Mouse (Mus musculus) embryonic facial prominence, embryonic 15.5 days (tissue): ENCODE measurements around the gene Hes6. TPM values are rescaled to one million over a fixed set of nuclear protein-coding genes. Genes with fewer than 3 reads are reported as not detected.

Experiments
- ATAC-seq: fragments of 200-750 bp; cut with Nextera tagmentation; 2 replicates; pipeline ENCODE4 v1.8.0; 2017; ENCODE audit warnings: low read depth, moderate TSS enrichment; ENCODE audit not compliant: insufficient number of reproducible peaks, low FRiP score, low TSS enrichment
- H3K27ac ChIP-seq: fragments of 300-500 bp; sonication (generic); replicated peaks from 2 replicates; pipeline ENCODE4 v1.5.1; 2015; ENCODE audit warnings: mild to moderate bottlenecking, inconsistent platforms
- H3K27me3 ChIP-seq: fragments of 300-500 bp; sonication (generic); 2 replicates; pipeline ENCODE4 v1.6.1; 2015; ENCODE audit warnings: inconsistent platforms
- H3K36me3 ChIP-seq: fragments of 300-500 bp; sonication (generic); 2 replicates; pipeline ENCODE4 v1.6.1; 2015; ENCODE audit warnings: mild to moderate bottlenecking, inconsistent platforms
- H3K4me1 ChIP-seq: fragments of 300-500 bp; sonication (generic); 2 replicates; pipeline ENCODE4 v1.6.1; 2015; ENCODE audit warnings: inconsistent platforms
- H3K4me2 ChIP-seq: fragments of 300-500 bp; sonication (generic); replicated peaks from 2 replicates; pipeline ENCODE4 v1.6.1; 2015; ENCODE audit warnings: mild to moderate bottlenecking, inconsistent platforms
- H3K4me3 ChIP-seq: fragments of 300-500 bp; sonication (generic); replicated peaks from 2 replicates; pipeline ENCODE4 v1.5.1; 2015; ENCODE audit warnings: mild to moderate bottlenecking, inconsistent platforms
- H3K9ac ChIP-seq: fragments of 300-500 bp; sonication (generic); 2 replicates; pipeline ENCODE4 v1.6.1; 2015; ENCODE audit warnings: inconsistent platforms
- H3K9me3 ChIP-seq: fragments of 300-500 bp; sonication (generic); replicated peaks from 2 replicates; pipeline ENCODE4 v1.6.1; 2016; ENCODE audit warnings: inconsistent platforms
- WGBS: fragments of 180-500 bp; shearing (Covaris S2); methylation state at CpG from one replicate; pipeline ENCODE4 v1.1.7; 2015; 5-methylcytosine and 5-hydroxymethylcytosine counted together
- polyA plus RNA-seq: library from polyadenylated mRNA; unstranded; fragments of >200 nt; fragmentation: Nextera tagmentation; extraction: Ambion mirVana; gene quantifications from 2 replicates; pipeline ENCODE4 v1.2.1, GENCODE M21; 2015

Gene Hes6
- polyA plus RNA-seq, 1 experiment from 2014 or later = 144 TPM

GRCm38 (mm10) chr1:91439776-91440175, 25.9 kb upstream of the Hes6 start:
- Histone ChIP-seq H3K27me3 (no peaks in the 10 kb centered on the region), H3K4me1 (peaks cover 27% of the 10 kb centered on the region), H3K27ac (no peak overlapping the region), H3K36me3 (peaks cover 23% of the 10 kb centered on the region), H3K9me3 (no peaks in the 10 kb centered on the region), H3K4me2 (no peak overlapping the region), H3K4me3 (no peak overlapping the region), H3K9ac (no peak overlapping the region)
- WGBS = 85% methylated on average over 8 of the region's 8 CpGs
- ATAC-seq = no peak

DNA sequence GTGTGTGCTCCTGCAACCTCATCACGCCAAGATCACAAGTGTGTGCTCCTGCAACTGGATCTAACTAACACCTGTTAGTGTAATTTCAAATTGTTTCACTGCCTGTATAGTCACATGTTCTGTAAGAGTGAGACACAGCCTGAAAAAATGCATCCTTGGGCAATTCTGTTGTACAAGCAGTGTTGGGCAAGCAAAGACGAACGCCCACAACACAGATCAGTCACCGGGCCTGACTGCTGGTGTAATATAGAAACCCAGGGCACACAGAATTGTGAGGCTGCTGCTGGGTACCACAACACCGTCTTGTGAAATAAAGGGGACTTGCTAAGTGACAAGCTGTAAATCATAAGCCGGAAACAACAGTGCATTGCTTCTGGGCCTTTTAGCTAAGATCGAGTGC, 23.7 kb upstream of the Hes6 start:
- Histone ChIP-seq H3K9ac (no peak overlapping the region), H3K9me3 (no peaks in the 10 kb centered on the region), H3K4me2 (no peak overlapping the region), H3K4me3 (no peak overlapping the region), H3K27ac (no peak overlapping the region), H3K4me1 (peaks cover 27% of the 10 kb centered on the region), H3K27me3 (no peaks in the 10 kb centered on the region), H3K36me3 (peaks cover 19% of the 10 kb centered on the region; the same call in 1 of the 2 replicates)
- 75% methylated on average over 7 of the region's 7 CpGs for WGBS
- no peak for ATAC-seq

DNA sequence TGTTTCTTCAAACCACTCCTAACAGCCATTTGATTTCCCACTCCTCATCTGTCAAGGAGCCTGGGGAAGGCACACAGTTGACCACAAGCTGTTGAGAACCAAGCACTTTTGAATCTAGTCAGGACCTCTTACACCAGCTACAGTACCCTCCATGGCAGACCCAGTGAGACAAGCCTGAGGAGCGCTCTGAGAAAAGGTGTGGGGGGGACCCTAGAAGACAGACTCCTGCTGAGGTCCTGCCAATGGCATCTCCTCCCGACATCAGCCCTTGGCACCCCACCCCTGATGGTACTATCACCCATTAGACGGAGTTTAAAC, 23.2 kb upstream of the Hes6 start:
- WGBS = 88% methylated on average over 3 of the region's 3 CpGs
- H3K4me3 ChIP-seq = no peak overlapping the region
- no peak for ATAC-seq
- no peaks in the 10 kb centered on the region for H3K27me3 ChIP-seq
- no peak overlapping the region for H3K4me2 ChIP-seq
- no peak overlapping the region for H3K9ac ChIP-seq
- peak overlapping the region; percentile 84; the same call in 1 of the 2 replicates for H3K27ac ChIP-seq
- H3K4me1 ChIP-seq = peaks cover 27% of the 10 kb centered on the region
- H3K36me3 ChIP-seq = peaks cover 20% of the 10 kb centered on the region; the same call in 1 of the 2 replicates
- H3K9me3 ChIP-seq = no peaks in the 10 kb centered on the region

- Histone ChIP-seq H3K27me3 (no peaks in the 10 kb centered on the region), H3K9ac (no peak overlapping the region), H3K4me3 (no peak overlapping the region), H3K4me2 (no peak overlapping the region), H3K27ac (peak overlapping the region; percentile 84), H3K36me3 (peaks cover 25% of the 10 kb centered on the region; the same call in 1 of the 2 replicates), H3K9me3 (no peaks in the 10 kb centered on the region), H3K4me1 (peaks cover 27% of the 10 kb centered on the region)
- WGBS = 42% methylated on average over 6 of the region's 6 CpGs
- peak; percentile 67; the same call in 1 of the 2 replicates for ATAC-seq
Measured at GRCm38 (mm10) chr1:91436380-91437082, 22.7 kb upstream of the Hes6 start.

DNA sequence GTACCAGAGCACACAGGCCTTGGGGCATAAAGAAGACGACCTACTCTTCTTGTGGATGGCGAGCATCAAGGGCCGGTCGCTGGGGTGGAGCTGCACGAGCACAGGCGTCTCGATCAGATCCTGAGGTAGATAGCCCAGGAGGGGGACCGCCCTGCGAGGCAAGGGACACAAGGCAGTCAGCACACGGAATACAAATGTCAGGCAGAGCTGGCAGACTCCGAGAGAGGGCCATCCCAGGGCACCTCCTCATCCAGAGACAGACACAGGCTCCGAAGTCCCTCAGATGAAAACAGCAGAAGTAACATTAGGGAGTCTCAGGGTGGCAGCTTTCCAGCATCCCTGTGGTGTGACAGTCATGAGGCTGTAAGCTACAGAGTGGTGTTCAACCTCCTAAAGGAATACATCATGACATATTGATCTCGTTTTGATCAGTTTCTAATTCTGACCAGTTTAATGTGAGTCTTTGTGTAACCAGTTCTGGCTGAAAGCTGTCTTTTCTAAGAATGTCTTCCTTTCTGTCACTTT, 21.8 kb upstream of the Hes6 start:
- Histone ChIP-seq H3K27ac (peak overlapping the region; percentile 84), H3K9me3 (no peaks in the 10 kb centered on the region), H3K27me3 (no peaks in the 10 kb centered on the region), H3K4me1 (peaks cover 27% of the 10 kb centered on the region), H3K36me3 (peaks cover 32% of the 10 kb centered on the region; the same call in 1 of the 2 replicates), H3K4me3 (no peak overlapping the region), H3K9ac (no peak overlapping the region), H3K4me2 (no peak overlapping the region)
- WGBS = 78% methylated on average over 13 of the region's 13 CpGs
- ATAC-seq = no peak

- Histone ChIP-seq H3K27ac (no peak overlapping the region), H3K4me1 (peaks cover 27% of the 10 kb centered on the region), H3K4me2 (no peak overlapping the region), H3K4me3 (no peak overlapping the region), H3K36me3 (peaks cover 30% of the 10 kb centered on the region; the same call in 1 of the 2 replicates), H3K9me3 (no peaks in the 10 kb centered on the region), H3K9ac (no peak overlapping the region), H3K27me3 (no peaks in the 10 kb centered on the region)
- WGBS = 97% methylated on average over 8 of the region's 8 CpGs
- ATAC-seq = no peak
Measured at GRCm38 (mm10) chr1:91434905-91435304, 21.1 kb upstream of the Hes6 start.

- H3K9me3 ChIP-seq = no peaks in the 10 kb centered on the region
- H3K4me1 ChIP-seq = peaks cover 6% of the 10 kb centered on the region; the same call in 1 of the 2 replicates
- 76% methylated on average over 7 of the region's 7 CpGs for WGBS
- H3K27ac ChIP-seq = no peak overlapping the region
- peaks cover 28% of the 10 kb centered on the region for H3K36me3 ChIP-seq
- ATAC-seq = no peak
- no peak overlapping the region for H3K4me3 ChIP-seq
- H3K9ac ChIP-seq = no peak overlapping the region
- H3K27me3 ChIP-seq = no peaks in the 10 kb centered on the region
- no peak overlapping the region for H3K4me2 ChIP-seq
Measured at GRCm38 (mm10) chr1:91430761-91431160, 16.9 kb upstream of the Hes6 start.

GRCm38 (mm10) chr1:91429212-91429611, 15.4 kb upstream of the Hes6 start:
- Histone ChIP-seq H3K9ac (no peak overlapping the region), H3K4me2 (no peak overlapping the region), H3K9me3 (no peaks in the 10 kb centered on the region), H3K27me3 (no peaks in the 10 kb centered on the region), H3K4me3 (no peak overlapping the region), H3K4me1 (no peaks in the 10 kb centered on the region), H3K27ac (no peak overlapping the region), H3K36me3 (peaks cover 28% of the 10 kb centered on the region)
- 92% methylated on average over 10 of the region's 10 CpGs for WGBS
- ATAC-seq = no peak

GRCm38 (mm10) chr1:91428614-91429013, 14.8 kb upstream of the Hes6 start:
- Histone ChIP-seq H3K36me3 (peaks cover 28% of the 10 kb centered on the region), H3K27ac (no peak overlapping the region), H3K4me2 (no peak overlapping the region), H3K27me3 (no peaks in the 10 kb centered on the region), H3K9ac (no peak overlapping the region), H3K4me3 (no peak overlapping the region), H3K4me1 (no peaks in the 10 kb centered on the region), H3K9me3 (no peaks in the 10 kb centered on the region)
- 21% methylated on average over 4 of the region's 4 CpGs for WGBS
- peak; percentile 66; the same call in 1 of the 2 replicates for ATAC-seq

- Histone ChIP-seq H3K9me3 (no peaks in the 10 kb centered on the region), H3K4me3 (no peak overlapping the region), H3K4me2 (no peak overlapping the region), H3K27ac (no peak overlapping the region), H3K36me3 (peaks cover 13% of the 10 kb centered on the region), H3K4me1 (no peaks in the 10 kb centered on the region), H3K27me3 (no peaks in the 10 kb centered on the region), H3K9ac (no peak overlapping the region)
- no peak for ATAC-seq
- 81% methylated on average over 9 of the region's 9 CpGs for WGBS
Measured at GRCm38 (mm10) chr1:91426397-91426796, 12.6 kb upstream of the Hes6 start.

DNA sequence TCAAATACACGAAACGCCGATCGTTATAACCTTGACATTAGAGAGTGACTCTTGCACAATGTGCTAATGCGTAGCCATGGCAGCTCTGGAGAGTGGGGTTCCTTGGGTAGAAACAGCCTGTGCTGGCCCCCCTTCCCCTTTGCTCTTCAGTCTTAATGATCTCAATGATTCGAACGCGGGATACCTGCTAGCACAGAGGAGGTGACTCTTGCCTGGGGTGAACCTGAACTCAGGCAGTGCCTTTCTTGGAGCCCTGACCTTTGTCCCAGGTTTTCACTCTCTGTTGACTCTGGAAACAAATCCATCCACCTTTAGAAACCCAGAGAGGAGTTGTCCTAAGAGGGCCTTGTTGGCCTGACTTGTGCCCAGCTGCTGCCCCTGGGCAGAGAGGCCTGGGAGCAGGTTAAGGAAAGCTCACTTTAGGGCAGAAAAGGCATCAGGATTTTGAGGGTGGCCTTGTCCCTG, 6.8 kb upstream of the Hes6 start:
- no peak for ATAC-seq
- peaks cover 8% of the 10 kb centered on the region; the same call in 1 of the 2 replicates for H3K36me3 ChIP-seq
- no peak overlapping the region for H3K4me3 ChIP-seq
- no peaks in the 10 kb centered on the region for H3K9me3 ChIP-seq
- H3K4me1 ChIP-seq = no peaks in the 10 kb centered on the region
- no peaks in the 10 kb centered on the region for H3K27me3 ChIP-seq
- WGBS = 92% methylated on average over 8 of the region's 8 CpGs
- no peak overlapping the region for H3K9ac ChIP-seq
- no peak overlapping the region for H3K4me2 ChIP-seq
- no peak overlapping the region for H3K27ac ChIP-seq
